Mouse (Mus musculus) activated CD4-positive, CD25-positive, alpha-beta regulatory T cell, adult 4 months (primary cell): ENCODE results near the gene Tmem121b. TPM values are rescaled to one million over a fixed set of nuclear protein-coding genes. Genes with fewer than 3 reads are reported as not detected.

ENCODE experiments used
- ATAC-seq: one replicate; pipeline ENCODE4 v1.8.0; 2017
- polyA plus RNA-seq, 2 experiments: library from polyadenylated mRNA; unstranded; fragments of 100-300 nt; shearing (Covaris generic); gene quantifications; one replicate each; pipeline ENCODE4 v1.2.1; 2017

Tmem121b gene
- polyA plus RNA-seq, 2 experiments from 2014 or later, result 0.13 to 0.22 TPM

DNA sequence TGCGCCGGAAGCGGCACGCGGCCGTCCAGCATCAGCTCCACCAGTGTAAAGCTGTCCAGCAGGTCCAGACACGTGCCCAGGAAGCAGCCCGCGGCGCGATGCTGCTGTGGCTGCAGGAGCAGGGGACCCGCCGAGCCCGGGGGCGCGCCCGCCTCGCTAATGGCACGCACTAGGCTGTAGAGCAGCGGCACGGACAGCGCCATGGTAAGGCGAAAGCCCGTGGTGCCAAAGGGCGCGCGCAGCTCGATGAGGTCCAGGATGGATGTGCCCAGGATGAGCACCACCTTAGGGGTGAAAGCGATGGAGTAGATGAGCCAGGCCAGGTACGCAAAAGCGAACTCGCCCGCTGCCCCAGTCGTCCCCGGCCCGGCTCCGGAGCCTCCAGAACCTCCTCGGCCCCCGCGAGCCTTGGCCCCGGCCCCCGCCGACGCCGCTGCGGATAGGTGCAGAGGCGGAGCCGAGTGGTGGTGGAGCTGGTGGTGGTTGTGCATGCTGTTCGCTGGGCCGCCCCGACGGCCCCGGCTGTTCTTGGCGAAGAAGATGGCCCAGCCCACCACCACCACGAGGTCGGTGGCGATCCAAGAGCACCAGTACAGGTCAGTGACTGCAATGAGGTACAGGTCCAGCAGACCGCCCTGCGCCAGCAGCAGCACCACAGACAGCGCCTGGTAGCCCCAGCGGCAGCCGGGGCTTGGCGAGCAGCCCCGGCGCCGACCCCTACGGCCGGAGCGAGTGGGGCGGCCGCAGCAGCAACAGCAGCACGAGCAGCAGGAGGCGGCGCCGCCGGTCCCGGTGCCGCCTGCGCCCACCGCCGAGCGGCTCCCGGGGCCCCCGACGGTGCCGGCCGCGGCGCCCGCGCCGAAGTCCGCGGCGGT, 871 bp downstream of the Tmem121b start:
- ATAC-seq, result peak; percentile 37

DNA sequence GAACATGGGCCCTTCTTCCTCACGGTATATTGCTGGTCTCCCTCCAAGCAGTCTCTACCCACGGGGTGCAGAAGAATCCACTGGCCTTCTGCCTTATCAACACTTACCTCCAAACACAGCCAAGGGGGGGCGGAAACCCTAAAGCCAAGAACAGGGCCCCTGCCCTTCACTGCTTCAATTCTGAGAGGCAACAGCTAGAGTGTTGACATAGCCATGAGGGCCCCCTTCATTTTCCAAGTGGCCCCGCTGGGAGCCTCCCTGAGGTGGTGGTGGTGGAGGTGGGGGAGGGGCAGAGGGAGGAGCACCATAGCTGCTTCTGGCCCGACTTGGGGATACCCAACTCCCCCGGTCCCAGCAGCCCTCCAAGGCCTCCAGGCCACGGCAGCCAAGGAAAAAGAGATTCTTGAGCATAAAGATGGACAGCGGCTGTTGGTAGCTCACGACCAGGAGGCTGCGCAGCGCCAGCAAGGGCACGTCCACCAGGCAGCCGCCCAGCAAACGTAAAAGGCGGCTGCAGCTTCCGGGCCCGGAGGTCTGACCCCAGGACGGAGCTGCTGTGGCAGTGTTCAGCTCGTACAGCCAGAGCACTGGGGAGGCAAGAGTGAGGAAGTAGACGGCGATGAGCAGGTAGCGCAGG, 1.6 kb downstream of the Tmem121b start:
- ATAC-seq, result no peak

DNA sequence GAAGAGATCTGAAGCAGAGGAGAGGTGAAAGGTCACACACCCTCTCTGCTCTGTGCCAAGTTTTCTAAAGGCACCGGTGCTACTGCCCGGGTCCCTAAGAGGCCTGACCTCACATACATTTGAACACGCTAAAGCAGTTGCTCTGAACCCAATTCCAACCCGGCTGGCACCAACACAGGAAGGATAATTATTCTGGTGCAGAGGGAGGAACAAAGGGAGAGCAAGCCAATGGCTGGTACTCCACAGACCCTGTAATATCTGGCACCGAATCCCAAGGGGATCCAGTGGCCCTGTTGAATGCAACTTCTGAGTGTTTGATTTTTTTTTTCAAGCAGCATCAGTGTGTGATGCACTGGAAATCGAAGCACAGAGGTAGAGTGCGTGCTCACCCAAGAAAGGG, 2.5 kb downstream of the Tmem121b start:
- ATAC-seq, result no peak

DNA sequence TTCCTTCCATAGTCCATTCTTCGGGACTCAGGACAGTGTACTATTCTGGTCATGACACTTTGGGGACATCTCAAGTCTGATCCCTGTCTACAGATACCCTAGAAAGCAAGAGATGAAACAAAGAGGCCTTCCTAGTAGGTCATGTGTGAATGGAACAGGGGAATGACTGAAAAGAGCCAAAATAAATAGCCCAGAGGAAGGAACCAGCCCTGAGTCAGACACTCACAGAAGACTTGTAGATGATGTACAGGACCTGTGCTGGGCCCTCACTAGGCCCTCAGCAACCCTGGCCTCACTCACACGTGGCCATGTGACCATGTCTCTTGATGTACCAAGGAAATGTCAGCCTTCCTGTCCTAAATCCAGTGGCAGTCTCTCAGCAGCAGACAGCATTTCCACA, 4.1 kb downstream of the Tmem121b start:
- no peak for ATAC-seq

DNA sequence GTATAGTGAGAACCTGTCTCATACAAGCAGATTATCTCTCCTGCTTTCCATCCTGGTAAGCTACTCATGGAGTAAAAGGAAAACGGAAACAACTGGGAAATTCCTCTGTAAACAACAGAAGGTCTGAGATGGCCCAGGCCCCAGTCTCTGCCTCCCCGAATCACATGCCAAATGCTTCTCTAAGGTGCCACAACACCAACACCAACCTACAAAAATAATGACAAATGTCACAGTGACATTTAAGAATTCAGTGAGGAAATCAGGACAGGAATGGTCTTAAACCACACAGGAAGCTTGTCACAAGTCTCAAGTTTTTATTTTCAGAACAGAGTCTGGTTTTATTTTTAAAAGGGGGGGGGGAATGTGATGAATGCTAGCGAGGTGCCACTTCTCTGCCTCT, 5.0 kb downstream of the Tmem121b start:
- ATAC-seq, result peak; percentile 32

DNA sequence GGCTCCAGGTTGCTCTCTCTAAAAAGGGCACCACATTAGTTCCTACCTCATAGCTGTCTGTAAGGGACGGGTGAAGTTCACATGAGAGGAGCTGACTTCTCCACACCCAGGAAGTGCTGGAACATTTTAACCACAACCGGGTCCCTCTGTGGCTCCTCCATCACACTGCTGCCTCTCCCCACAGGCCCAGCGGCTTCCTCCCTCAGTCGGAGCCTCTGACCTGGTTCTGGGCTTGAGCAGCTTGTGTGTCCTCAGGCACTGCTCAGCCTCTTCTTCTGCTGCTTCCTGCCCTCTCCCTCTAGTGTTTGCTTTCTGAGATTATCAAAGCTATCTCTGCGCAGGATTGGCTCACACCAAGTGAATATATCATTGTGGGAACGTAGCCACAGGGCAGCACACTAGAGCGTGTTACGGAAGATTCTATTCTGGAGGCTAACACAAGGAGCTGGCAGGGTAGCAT, 7.5 kb downstream of the Tmem121b start:
- peak; percentile 58 for ATAC-seq

DNA sequence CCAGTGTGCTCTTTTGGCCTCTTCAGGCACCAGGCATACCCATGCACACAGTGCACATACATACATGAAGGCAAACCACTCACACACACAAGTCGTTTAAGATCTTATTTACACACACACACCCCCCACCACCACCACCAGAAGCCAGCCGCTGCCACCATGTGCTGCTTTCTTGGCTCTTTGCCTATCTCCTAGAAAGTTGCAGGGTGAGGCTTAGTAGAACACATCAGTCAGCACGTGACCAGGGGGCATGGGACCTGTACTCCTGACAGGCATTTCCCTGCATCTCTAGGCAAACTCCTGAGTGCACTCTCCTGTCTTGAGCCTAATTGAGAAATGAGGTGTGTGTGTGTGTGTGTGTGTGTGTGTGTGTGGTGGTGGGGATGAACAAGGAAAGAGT, 8.6 kb downstream of the Tmem121b start:
- no peak for ATAC-seq

DNA sequence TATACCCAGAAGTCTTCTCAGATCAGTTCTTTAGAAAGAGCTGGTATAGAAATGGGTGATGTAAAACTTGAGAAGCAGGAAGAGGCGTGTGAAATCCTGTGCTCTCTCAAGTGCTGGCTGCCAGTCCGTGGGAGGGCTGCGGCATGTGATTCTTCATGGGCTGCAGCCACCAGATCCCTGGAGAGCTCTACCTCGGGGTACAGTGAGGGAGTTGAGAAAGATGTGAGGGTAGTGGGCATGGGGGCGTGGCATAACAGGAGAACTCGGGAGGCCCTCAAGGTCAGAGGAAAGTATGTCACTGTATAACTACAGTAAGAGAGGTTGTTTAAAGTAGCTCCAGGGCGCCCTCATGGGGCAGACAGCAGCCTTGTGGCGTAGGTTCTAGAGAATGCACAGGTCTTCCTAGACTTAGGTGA, 10.4 kb downstream of the Tmem121b start:
- peak; percentile 32 for ATAC-seq

DNA sequence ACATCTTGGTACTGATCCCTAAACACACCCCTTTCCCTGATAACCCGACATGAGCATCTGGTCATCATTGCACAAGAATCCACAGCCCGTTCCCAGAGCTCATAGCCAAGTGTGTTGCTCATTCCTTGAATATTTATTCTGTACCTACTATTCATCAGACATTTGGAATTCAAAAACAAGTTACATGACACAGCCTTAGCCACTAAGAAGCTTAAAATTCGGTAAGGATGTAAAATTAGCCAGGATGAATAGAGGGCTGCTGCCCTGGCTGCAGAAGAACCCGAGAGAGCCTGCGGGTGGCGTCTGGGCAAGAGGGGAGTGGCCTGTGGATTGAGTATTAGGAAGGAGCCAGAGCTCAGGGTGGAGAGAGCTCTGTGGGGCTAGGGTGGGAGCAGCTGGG, 10.9 kb downstream of the Tmem121b start:
- no peak for ATAC-seq

DNA sequence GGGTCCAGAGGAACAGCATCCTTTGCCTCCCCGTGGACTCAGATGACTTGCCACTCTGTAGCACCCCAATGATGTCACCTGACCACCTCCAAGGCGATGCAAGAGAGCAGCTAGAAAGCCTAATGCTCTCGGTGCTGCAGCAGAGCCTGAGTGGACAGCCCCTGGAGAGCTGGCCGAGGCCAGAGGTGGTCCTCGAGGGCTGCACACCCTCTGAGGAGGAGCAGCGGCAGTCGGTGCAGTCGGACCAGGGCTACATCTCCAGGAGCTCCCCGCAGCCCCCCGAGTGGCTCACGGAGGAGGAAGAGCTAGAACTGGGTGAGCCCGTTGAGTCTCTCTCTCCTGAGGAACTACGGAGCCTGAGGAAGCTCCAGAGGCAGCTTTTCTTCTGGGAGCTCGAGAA, 11.6 kb downstream of the Tmem121b start:
- ATAC-seq, result no peak

DNA sequence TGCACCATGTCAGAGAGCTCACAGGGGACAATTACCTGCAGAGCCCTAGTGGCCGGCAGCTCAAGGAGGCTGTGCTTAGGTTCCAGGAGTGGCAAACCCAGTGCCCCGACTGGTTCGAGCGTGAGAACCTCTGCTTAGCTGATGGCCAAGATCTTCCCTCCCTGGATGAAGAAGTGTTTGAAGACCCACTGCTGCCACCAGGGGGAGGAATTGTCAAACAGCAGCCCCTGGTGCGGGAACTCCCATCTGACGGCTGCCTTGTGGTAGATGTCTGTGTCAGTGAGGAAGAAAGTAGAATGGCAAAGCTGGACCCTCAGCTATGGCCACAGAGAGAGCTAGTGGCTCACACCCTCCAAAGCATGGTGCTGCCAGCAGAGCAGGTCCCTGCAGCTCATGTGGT, 12.1 kb downstream of the Tmem121b start:
- no peak for ATAC-seq

DNA sequence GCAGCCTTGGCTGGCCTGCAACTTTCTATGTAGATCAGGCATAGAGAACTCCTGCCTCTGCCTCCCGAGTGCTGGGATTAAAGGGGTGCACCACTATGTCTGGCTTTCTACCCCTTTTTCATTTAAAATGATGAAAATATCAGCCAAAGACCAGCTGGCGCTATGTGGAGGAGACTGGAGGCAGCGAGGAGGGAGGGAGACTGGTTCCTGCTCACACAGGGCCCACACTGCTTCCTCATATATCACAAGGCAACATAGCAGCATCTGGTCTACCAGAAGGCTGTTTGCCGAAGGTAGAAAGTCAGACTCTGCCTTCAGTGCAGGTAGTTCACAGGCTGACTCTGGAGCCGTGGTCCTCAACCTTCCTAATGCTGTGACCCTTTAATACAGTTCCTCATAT, 13.2 kb downstream of the Tmem121b start:
- no peak for ATAC-seq

DNA sequence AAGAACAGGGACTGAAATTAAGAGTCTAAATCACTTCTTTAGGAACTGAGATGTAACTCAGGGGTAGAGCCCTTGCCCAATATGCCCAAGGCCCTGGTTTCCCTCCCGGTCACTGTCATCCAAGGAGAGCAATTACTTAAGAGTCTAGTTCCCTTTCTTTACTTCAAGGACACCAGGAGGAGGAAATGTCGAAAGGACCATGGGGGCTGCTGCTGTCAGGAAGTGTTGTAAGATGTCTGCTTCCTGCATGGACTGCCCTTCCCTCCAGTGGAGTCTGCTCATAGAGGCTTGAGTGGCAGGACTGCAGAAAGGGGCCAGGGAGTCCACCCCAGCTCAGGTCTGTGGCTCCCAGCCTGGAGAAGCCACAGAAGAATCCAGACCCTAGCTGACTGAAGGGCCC, 14.3 kb downstream of the Tmem121b start:
- ATAC-seq, result no peak

DNA sequence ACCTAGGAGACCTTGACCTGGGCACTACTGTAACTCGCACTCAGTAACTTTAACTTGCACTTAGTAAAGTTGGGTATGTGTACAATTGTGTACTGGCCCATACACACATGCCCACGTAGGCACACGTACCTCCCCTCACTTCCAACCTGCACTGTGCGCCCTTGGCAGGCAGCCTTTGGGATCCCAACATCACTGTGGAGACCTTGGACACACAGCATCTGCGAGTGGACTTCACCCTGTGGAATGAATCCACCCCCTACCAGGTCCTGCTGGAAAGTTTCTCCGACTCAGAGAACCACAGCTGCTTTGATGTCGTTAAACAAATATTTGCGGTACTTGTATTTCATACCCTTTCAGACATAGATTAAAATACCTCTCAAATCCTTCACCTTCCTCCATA, 18.3 kb downstream of the Tmem121b start:
- no peak for ATAC-seq

DNA sequence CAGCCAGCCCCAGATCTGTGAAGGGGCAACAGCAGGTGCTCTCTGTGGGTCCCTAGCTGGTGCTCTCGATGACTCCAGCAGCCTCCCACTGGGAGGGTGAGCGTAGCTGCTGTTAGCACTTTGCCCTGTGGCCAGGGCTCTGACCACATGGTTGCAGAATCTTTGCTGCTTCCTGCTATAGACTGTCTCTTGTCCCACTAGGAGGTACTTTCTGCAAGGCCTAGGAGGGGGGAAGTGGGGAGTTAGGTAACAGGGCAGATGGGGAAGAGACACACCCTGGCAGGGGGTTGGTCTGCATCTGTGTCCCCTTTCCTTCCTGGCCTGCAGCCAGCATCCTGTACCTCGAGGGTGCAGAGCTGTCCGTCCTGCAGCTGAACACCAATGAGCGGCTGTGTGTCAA, 20.2 kb downstream of the Tmem121b start:
- no peak for ATAC-seq

DNA sequence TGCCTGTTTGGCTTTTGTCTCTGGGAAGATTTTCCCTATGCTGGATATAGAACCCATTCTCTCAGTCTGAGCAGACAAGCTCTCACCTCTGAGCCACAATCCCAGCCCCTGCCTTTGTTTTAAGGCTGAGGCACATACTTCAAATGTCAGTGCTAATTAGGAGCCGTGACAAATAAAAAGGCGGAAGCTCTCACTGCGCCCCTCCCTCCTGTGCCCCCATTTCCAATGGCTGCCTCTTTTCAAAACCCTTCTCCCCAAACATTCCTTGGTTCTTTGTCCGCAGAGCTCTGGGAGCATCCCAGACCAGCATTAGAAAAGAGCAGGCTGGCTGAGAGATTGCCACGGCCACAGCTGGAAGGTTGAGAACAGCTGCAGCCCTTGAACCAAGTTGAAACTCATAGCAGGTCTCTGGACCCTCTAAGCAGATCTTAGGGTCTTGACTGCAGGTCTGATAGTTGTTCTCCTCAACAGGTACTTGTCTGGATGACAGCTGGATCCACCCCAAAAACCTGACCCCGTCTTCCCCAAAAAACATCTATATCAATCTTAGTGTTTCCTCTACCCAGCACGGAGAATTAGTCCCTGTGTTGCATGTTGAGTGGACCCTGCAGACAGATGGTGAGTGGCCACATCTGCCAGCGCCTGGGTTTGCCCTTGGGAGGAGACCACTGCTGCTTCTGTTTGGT, 21.0 kb downstream of the Tmem121b start:
- no peak for ATAC-seq

DNA sequence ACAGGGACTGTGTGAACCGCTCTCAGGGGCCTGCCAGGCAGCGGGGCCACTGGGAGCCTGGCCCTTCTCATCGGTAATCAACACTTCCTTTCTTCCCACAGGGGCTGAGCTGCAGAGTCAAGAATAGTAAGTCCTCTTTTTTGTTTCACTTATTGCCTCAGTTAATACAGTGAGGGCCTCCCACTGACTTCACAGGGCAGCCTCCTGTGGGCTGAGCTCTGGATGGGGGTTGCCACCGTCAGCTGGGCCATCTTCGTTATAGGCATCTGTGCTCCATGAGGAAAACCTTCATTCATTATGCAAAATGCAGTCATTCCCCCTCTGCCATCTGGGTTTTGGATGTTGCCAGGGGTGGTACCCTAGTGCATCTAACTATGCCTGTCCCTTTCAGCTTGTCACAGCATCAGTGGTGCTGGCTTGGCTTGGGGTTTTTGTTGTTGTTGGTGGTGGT, 21.6 kb downstream of the Tmem121b start:
- no peak for ATAC-seq

DNA sequence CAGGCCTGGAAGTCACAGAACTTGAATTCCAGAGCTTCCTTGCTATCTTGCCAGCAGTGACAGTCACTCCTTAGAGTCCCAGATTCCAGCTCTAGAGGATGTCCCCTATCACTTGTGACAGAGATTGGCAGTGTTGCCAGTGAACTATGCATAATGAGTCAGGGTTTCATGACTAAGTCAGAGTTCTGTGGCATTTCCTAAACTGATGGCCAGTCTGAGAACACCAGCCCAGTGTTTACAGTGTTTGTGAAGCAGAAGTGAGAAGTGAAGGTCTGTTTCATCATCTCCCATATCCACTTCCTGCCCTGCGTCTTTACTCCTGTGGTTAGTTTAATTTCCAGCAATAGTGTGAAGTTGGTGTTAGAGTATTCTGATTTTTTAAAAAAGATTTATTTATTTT, 22.9 kb downstream of the Tmem121b start:
- ATAC-seq, result peak; percentile 44

DNA sequence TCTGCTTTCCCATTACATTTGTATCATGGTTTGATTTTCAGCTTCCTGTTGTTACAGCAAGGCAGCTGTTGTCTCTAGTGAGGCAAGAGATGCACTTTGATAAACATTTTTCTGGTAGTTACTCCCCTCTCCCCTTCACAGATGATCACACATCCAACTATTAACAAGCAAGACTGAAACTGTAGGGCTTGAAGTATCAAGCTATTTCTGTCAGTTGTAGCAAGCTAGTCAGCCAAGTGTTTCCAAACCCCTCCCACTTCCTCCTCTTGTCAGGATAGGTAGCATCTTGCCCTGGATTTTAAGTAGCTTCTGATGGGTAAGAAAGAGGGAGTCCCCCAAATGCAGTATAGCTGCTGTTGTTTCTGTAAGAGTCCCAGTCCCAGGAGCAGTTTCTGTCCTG, 23.8 kb downstream of the Tmem121b start:
- ATAC-seq, result no peak

DNA sequence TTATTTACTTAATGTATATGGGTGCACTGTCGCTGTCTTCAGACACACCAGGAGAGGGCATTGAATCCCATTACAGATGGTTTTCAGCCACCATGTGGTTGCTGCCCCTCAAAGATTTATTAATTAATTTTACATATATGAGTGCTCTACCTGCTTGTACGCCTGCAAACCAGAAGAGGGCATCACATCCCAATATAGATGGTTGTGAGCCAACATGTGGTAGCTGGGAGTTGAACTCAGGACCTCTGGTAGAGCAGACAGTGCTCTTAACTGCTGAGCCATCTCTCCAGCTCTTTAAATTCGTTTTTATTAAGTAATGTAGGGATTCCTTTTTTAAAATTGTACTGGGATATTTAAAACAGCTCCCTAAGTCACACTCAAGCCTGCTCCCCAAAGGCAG, 24.3 kb downstream of the Tmem121b start:
- no peak for ATAC-seq

DNA sequence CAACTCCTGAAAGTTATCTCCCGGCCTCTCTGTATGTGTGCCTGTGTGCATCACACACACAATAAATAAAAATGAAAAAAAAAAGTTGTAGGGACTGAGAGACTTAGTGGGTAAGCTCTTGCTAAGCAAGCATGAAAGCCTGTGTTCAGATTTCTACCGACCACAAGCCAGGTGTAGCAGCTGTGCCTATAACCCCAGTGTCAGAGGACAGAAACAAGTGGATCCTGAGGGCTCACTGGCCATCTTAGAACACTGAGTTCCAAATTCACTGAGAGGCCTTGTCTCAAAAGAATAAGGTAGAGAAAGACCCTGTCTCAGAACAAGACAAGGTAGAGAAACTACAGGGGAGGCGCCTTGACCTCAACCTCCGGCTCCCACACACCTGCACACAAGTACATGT, 25.3 kb downstream of the Tmem121b start:
- ATAC-seq, result no peak

DNA sequence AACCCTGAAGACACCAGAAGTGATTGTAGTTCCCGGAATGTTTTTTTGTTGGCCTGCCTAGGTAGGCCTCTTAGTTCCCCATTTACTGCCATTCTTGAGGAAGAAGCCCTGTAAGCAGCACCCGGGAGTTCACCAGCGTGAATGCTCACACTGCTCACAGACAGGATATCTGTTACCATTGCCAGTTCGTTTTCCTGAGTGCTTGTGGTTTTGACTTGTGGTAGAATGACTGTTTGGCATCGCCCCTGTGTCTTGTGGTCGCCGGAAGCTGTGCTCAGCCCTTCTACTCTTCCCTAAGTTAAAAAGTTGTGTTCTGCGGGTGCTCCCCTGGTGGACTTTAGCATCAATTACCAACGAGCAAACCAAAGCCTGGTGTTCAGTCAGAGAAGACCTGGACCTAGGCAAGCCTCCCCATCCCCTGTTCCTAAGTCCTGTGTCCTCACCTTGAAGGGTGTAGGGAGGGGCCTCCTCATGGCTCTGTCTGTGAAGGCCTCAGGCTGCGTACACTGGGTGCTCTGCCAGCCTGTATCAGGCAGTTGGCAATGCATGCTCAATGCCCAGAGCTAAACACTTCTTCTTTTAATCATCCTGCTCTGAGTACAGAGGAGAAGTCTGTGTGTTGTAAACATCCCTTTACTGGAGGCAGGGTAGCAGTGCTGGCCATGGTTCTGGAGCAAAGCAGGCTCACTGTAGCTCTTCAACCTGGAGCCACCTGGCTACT, 26.8 kb downstream of the Tmem121b start:
- peak; percentile 73 for ATAC-seq

DNA sequence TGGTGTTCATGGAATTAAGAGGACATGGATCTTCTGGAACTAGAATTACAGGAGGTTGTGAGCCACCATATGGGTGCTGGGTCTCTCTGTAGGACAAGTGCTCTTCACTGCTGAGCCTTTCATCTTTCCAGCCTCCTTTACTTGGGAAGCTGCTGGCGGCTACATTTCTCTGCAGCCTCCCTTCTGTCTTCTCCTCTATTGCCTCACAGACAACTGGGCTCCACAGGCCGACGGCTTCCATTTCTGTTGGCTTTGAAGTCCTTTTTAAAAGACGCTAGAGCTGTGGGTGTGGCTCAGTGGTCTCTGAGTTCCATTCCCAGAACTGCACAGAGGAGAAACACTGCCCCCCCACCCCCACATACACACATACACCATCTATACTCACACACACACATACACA, 28.2 kb downstream of the Tmem121b start:
- ATAC-seq, result no peak
